Mouse (Mus musculus): Measurements from ENCODE around the gene Larp6. TPM values are rescaled to one million over a fixed set of nuclear protein-coding genes. Genes with fewer than 3 reads are reported as not detected.

Gene Larp6
- total and polyA plus RNA-seq, 3 experiments: not detected

- H3K4me2 ChIP-seq (ENCODE audit: insufficient read depth, low read depth, poor library complexity, severe bottlenecking): no peak overlapping the region
Measured at GRCm38 (mm10) chr9:60734321-60734720, 21.5 kb downstream of the Larp6 start.

GRCm38 (mm10) chr9:60739126-60739525, 26.3 kb downstream of the Larp6 start:
- no peaks in the 10 kb centered on the region for H3K27me3 ChIP-seq (replicated peaks)
- H3K9me3 ChIP-seq (replicated peaks; ENCODE audit: low read length): no peaks in the 10 kb centered on the region
- no peak overlapping the region for H3K27ac ChIP-seq (ENCODE audit: insufficient read depth, low read depth)
- no peak overlapping the region for H3K4me2 ChIP-seq (ENCODE audit: insufficient read depth, low read depth, poor library complexity, severe bottlenecking)
- no peak for TF ChIP-seq CHD2 (IDR thresholded peaks at IDR 0.05; ENCODE audit: low read length)
- no peak for TF ChIP-seq GABPA (IDR thresholded peaks at IDR 0.05; ENCODE audit: insufficient replicate concordance, low read depth, low read length)
- TF ChIP-seq POLR2AphosphoS2 (IDR thresholded peaks at IDR 0.05; ENCODE audit: low read depth, low read length): no peak
- H3K9ac ChIP-seq (ENCODE audit: insufficient read depth, low read depth): no peak overlapping the region
- no peak overlapping the region for H3K4me3 ChIP-seq (replicated peaks in 1 of 3; ENCODE audit: low read depth in 2 of 3, low read length in 2 of 3, poor library complexity in 1 of 3)
- H3K36me3 ChIP-seq (replicated peaks in 1 of 2; ENCODE audit: control insufficient read depth in 1 of 2, insufficient read depth in 1 of 2, low read length in 1 of 2): no peaks in the 10 kb centered on the region
- in situ Hi-C loops (cut with MboI; ENCODE audit: low pct_ligation_motif_present, low pct_unique_long_range_greater_than_20kb, low sequenced_read_pairs): no loop called here
- no peaks in the 10 kb centered on the region for H3K79me2 ChIP-seq (replicated peaks; ENCODE audit: control insufficient read depth, extremely low read depth, insufficient read depth, poor library complexity, severe bottlenecking)
- dilution Hi-C loops (cut with MboI; ENCODE audit: extremely low pct_ligation_motif_present, extremely low pct_unique_long_range_greater_than_20kb, low sequenced_read_pairs): no loop called here
- DNase-seq (ENCODE audit: extremely low read depth): no peak
- H3K4me1 ChIP-seq (ENCODE audit: control insufficient read depth in 1 of 2, insufficient read depth in 2 of 2): no peaks in the 10 kb centered on the region

More at GRCm38 (mm10) chr9:60734321-60734720, 21.5 kb downstream of the Larp6 start:
- Histone ChIP-seq H3K27ac (ENCODE audit: insufficient read depth, low read depth) (no peak overlapping the region), H3K4me3 (replicated peaks in 1 of 3; ENCODE audit: low read depth in 2 of 3, low read length in 2 of 3, poor library complexity in 1 of 3) (no peak overlapping the region), H3K9ac (ENCODE audit: insufficient read depth, low read depth) (no peak overlapping the region), H3K36me3 (replicated peaks in 1 of 2; ENCODE audit: control insufficient read depth in 1 of 2, insufficient read depth in 1 of 2, low read length in 1 of 2) (no peaks in the 10 kb centered on the region), H3K79me2 (replicated peaks; ENCODE audit: control insufficient read depth, extremely low read depth, insufficient read depth, poor library complexity, severe bottlenecking) (no peaks in the 10 kb centered on the region), H3K9me3 (replicated peaks; ENCODE audit: low read length) (peaks cover 3% of the 10 kb centered on the region), H3K27me3 (replicated peaks) (no peaks in the 10 kb centered on the region), H3K4me1 (ENCODE audit: control insufficient read depth in 1 of 2, insufficient read depth in 2 of 2) (no peaks in the 10 kb centered on the region)
- dilution Hi-C loops (cut with MboI; ENCODE audit: extremely low pct_ligation_motif_present, extremely low pct_unique_long_range_greater_than_20kb, low sequenced_read_pairs) (no loop called here), in situ Hi-C loops (cut with MboI; ENCODE audit: low pct_ligation_motif_present, low pct_unique_long_range_greater_than_20kb, low sequenced_read_pairs) (no loop called here)
- TF ChIP-seq TBP (conservative IDR thresholded peaks at IDR 0.05; ENCODE audit: low read depth, low read length) (no peak), SIN3A (IDR thresholded peaks at IDR 0.05; ENCODE audit: low read length) (no peak), MAX (IDR thresholded peaks at IDR 0.05; ENCODE audit: low read length) (no peak), ZC3H11A (IDR thresholded peaks at IDR 0.05; ENCODE audit: low read depth, low read length) (no peak), BHLHE40 (IDR thresholded peaks at IDR 0.05; ENCODE audit: low read depth, low read length) (no peak), SMC3 (IDR thresholded peaks at IDR 0.05; ENCODE audit: low read depth, low read length) (no peak), POLR2A (IDR thresholded peaks at IDR 0.05; ENCODE audit: low read depth, low read length) (no peak), ELF1 (IDR thresholded peaks at IDR 0.05; ENCODE audit: low read depth, low read length) (no peak), RCOR1 (conservative IDR thresholded peaks at IDR 0.05; ENCODE audit: low read depth, low read length) (no peak), JUND (conservative IDR thresholded peaks at IDR 0.05; ENCODE audit: low read depth, low read length) (no peak), MAZ (IDR thresholded peaks at IDR 0.05; ENCODE audit: low read depth, low read length) (no peak), TCF12 (IDR thresholded peaks at IDR 0.05; ENCODE audit: low read depth, low read length) (no peak), NRF1 (IDR thresholded peaks at IDR 0.05; ENCODE audit: low read depth, low read length) (no peak)
- DNase-seq (ENCODE audit: extremely low read depth): no peak

GRCm38 (mm10) chr9:60741436-60741835, 28.6 kb downstream of the Larp6 start:
- in situ Hi-C loops (cut with MboI; ENCODE audit: low pct_ligation_motif_present, low pct_unique_long_range_greater_than_20kb, low sequenced_read_pairs): no loop called here
- dilution Hi-C loops (cut with MboI; ENCODE audit: extremely low pct_ligation_motif_present, extremely low pct_unique_long_range_greater_than_20kb, low sequenced_read_pairs): no loop called here

More at GRCm38 (mm10) chr9:60741436-60741835, 28.6 kb downstream of the Larp6 start:
- Histone ChIP-seq H3K36me3 (replicated peaks in 1 of 2; ENCODE audit: control insufficient read depth in 1 of 2, insufficient read depth in 1 of 2, low read length in 1 of 2) (no peaks in the 10 kb centered on the region), H3K4me2 (ENCODE audit: insufficient read depth, low read depth, poor library complexity, severe bottlenecking) (no peak overlapping the region), H3K27ac (ENCODE audit: insufficient read depth, low read depth) (no peak overlapping the region), H3K79me2 (replicated peaks; ENCODE audit: control insufficient read depth, extremely low read depth, insufficient read depth, poor library complexity, severe bottlenecking) (no peaks in the 10 kb centered on the region), H3K4me1 (ENCODE audit: control insufficient read depth in 1 of 2, insufficient read depth in 2 of 2) (no peaks in the 10 kb centered on the region), H3K9me3 (replicated peaks; ENCODE audit: low read length) (no peaks in the 10 kb centered on the region), H3K27me3 (replicated peaks) (no peaks in the 10 kb centered on the region), H3K9ac (ENCODE audit: insufficient read depth, low read depth) (no peak overlapping the region), H3K4me3 (replicated peaks in 1 of 3; ENCODE audit: low read depth in 2 of 3, low read length in 2 of 3, poor library complexity in 1 of 3) (no peak overlapping the region)
- DNase-seq (ENCODE audit: extremely low read depth): no peak
- TF ChIP-seq CTCF (conservative IDR thresholded peaks at IDR 0.05 in 1 of 2, IDR thresholded peaks at IDR 0.05 in 1 of 2; ENCODE audit: low read depth in 2 of 2, low read length in 2 of 2) (no peak), MAX (IDR thresholded peaks at IDR 0.05; ENCODE audit: low read length) (no peak), NELFE (IDR thresholded peaks at IDR 0.05; ENCODE audit: low read depth, low read length) (no peak), IRF4 (IDR thresholded peaks at IDR 0.05; ENCODE audit: low read depth, low read length) (no peak)
